Mouse (Mus musculus): Measurements from ENCODE around the gene Lrfn1. TPM values are rescaled to one million over a fixed set of nuclear protein-coding genes. Genes with fewer than 3 reads are reported as not detected.

Lrfn1 gene
- polyA plus RNA-seq, 1 experiment from 2014 or later: 25.5 TPM

DNA sequence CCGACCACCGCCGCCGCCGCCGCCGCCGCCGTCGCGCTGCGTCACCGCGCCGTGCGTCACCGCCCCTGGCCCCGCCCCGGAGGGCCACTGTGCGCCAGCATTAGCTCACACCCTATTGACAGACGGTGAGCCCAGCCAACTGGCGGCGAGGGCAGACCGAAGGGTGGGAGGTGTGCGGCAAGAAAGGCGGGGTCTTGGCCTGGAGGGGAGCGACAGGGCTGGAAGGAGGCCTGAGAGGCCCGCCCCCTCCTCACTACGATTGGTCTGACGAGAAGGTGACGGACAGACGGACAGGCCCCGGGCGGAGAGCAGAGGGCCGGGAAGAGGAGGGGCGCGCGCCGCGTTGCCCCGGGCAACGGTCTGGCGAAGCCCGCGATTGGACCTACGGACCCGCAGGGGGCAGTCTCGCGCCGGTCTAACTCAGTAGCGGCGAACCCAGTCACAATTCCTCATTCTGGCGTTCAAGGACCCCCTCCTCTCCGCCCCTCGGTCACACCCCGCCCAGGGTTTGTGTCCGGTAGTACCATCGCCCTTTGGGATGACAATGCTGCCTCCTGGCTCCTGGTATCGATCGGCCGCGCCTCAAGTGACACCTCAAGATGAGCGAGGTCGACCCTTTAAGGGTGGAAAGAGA is 15.4 kb upstream of the Lrfn1 start:
- Histone ChIP-seq H3K36me3 (no peaks in the 10 kb centered on the region), H3K4me1 (replicated peaks) (peaks cover 42% of the 10 kb centered on the region), H3K9me3 (no peaks in the 10 kb centered on the region), H3K4me2 (peak overlapping the region; percentile 78), H3K27me3 (no peaks in the 10 kb centered on the region), H3K9ac (peak overlapping the region; percentile 97), H3K27ac (replicated peaks) (peak overlapping the region; percentile 84), H3K4me3 (peak overlapping the region; percentile 93)
- ATAC-seq (ENCODE audit: low FRiP score, low read depth): peak; percentile 99
- under 1% methylated on average over 59 of the region's 64 CpGs for WGBS

GRCm38 (mm10) chr7:28436932-28437570 is 14.7 kb upstream of the Lrfn1 start, which contains the start of gene Gmfg:
Gmfg (plus strand) TSS chr7:28437447.
- ATAC-seq (ENCODE audit: low FRiP score, low read depth): peak; percentile 17
- peak within 1 kb of the TSS; percentile 70 for H3K4me2 ChIP-seq
- peak within 1 kb of the TSS; percentile 76 for H3K9ac ChIP-seq
- H3K4me1 ChIP-seq (replicated peaks): peaks cover 38% of the 10 kb centered on the region
- H3K27ac ChIP-seq (replicated peaks): peak within 1 kb of the TSS; percentile 84
- 3% methylated on average over 16 of the region's 16 CpGs for WGBS
- no peaks in the 10 kb centered on the region for H3K27me3 ChIP-seq
- H3K4me3 ChIP-seq: peak within 1 kb of the TSS; percentile 93
- no peaks in the 10 kb centered on the region for H3K36me3 ChIP-seq
- H3K9me3 ChIP-seq: no peaks in the 10 kb centered on the region

- ATAC-seq (ENCODE audit: low FRiP score, low read depth): no peak
- H3K4me3 ChIP-seq: no peak overlapping the region
- no peak overlapping the region for H3K4me2 ChIP-seq
- no peak overlapping the region for H3K9ac ChIP-seq
- peaks cover 31% of the 10 kb centered on the region for H3K4me1 ChIP-seq (replicated peaks)
- no peaks in the 10 kb centered on the region for H3K9me3 ChIP-seq
- H3K27me3 ChIP-seq: no peaks in the 10 kb centered on the region
- H3K27ac ChIP-seq (replicated peaks): no peak overlapping the region
- H3K36me3 ChIP-seq: no peaks in the 10 kb centered on the region
Measured at GRCm38 (mm10) chr7:28437964-28438363, 13.8 kb upstream of the Lrfn1 start.

DNA sequence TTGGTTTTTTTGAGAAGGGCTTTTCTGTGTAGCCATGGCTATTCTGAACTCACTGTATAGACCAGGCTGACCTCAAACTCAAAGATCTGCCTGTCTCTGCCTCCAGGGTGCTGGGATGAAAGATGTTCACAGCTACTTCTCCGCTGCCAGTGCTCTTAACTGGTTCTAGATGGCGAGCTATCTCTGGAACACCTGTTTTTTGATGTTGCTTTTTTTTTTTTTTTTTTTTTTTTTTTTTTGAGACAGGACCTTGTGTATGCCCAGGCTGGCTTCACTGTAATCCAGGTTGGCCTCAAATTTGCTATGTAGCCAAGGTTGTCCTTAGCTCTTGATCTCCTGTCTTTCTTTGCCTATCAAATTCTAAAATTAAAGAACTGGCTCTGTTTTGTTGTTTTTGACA is 13.0 kb upstream of the Lrfn1 start:
- WGBS: 84% methylated on average over 2 of the region's 2 CpGs
- no peak overlapping the region for H3K27ac ChIP-seq (replicated peaks)
- H3K4me2 ChIP-seq: no peak overlapping the region
- H3K36me3 ChIP-seq: no peaks in the 10 kb centered on the region
- H3K4me1 ChIP-seq (replicated peaks): peaks cover 23% of the 10 kb centered on the region
- H3K9me3 ChIP-seq: no peaks in the 10 kb centered on the region
- no peak for ATAC-seq (ENCODE audit: low FRiP score, low read depth)
- H3K4me3 ChIP-seq: no peak overlapping the region
- no peaks in the 10 kb centered on the region for H3K27me3 ChIP-seq
- H3K9ac ChIP-seq: no peak overlapping the region

DNA sequence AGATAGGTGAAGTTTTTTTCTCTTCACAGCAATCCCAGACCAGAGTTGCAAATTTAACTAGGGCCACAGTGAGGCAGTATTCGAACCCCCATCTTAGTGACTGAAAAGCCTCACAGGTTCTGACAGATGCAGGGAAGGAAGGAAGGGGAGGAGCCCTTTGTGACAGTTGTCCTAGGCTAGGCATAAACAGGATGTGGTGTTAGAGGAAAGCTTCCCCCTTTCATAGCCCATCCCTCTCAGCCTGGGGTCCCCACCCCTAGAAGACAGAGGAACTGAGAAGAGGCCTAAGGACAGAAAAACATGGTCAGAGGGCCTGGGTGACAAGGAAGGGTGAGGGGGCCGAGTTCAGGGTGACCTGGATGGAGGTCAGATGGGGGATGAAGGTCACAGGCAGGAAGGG is 11.0 kb upstream of the Lrfn1 start:
- no peak overlapping the region for H3K4me3 ChIP-seq
- no peak overlapping the region for H3K9ac ChIP-seq
- no peaks in the 10 kb centered on the region for H3K36me3 ChIP-seq
- H3K27me3 ChIP-seq: peaks cover 3% of the 10 kb centered on the region; the same call in 1 of the 2 replicates
- H3K4me1 ChIP-seq (replicated peaks): peaks cover 5% of the 10 kb centered on the region
- H3K4me2 ChIP-seq: no peak overlapping the region
- H3K27ac ChIP-seq (replicated peaks): no peak overlapping the region
- ATAC-seq (ENCODE audit: low FRiP score, low read depth): no peak
- WGBS: 60% methylated on average over 2 of the region's 2 CpGs
- H3K9me3 ChIP-seq: no peaks in the 10 kb centered on the region

DNA sequence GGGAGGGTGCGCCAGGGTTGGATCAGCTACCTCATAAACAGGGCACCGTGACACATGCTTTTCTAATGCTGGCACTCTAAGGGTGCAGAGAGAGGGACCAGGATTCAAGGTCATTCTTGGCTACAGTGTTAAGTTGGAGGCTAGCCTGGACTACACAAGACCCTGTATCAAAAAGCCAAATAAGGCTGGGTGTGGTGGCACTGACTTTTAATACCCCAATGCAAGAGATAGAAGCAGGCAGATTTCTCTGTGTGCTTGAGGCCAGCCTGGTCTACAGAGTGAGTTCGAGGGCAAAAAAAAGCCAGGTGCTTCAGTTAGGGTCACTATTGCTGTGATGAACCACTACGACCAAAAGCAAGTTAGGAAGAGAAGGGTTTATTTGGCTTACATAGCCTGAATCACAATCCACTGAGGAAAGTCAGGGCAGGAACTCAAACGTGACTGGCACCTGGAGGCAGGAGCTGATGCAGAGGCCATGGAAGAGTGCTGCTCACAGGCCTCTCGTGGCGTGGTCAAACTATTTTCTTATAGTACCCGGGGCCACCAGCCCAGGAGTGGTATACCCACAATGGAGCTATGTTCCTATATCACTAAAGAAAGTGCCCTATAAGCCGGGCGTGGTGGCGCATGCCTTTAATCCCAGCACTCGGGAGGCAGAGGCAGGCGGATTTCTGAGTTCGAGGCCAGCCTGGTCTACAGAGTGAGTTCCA is 9.8 kb upstream of the Lrfn1 start:
- H3K9ac ChIP-seq: no peak overlapping the region
- H3K4me3 ChIP-seq: no peak overlapping the region
- no peaks in the 10 kb centered on the region for H3K9me3 ChIP-seq
- no peak overlapping the region for H3K4me2 ChIP-seq
- peaks cover 5% of the 10 kb centered on the region; the same call in 1 of the 2 replicates for H3K27me3 ChIP-seq
- WGBS: 94% methylated on average over 13 of the region's 14 CpGs
- H3K27ac ChIP-seq (replicated peaks): no peak overlapping the region
- no peak for ATAC-seq (ENCODE audit: low FRiP score, low read depth)
- H3K4me1 ChIP-seq (replicated peaks): peaks cover 8% of the 10 kb centered on the region
- no peaks in the 10 kb centered on the region for H3K36me3 ChIP-seq

DNA sequence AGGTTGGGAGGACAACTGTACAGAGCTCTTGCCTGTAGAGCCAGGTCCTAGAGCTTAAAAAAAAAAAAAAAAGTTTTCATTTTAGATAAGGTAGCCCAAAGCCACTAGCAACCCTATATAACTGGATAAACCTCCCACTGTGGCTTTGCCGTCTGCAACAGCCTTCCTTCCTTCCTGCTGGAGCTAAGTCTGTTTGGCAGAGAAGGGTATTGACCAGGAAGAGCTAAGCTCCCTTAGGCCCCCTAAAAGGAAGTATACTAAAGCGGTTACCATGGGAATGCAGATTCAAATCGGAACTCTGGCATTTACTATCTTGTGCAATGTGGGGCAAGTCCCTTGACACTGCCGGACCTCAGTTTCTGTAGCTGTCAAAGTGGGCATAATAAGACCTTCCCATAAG is 9.1 kb upstream of the Lrfn1 start:
- Histone ChIP-seq H3K27me3 (peaks cover 5% of the 10 kb centered on the region; the same call in 1 of the 2 replicates), H3K4me3 (no peak overlapping the region), H3K4me2 (no peak overlapping the region), H3K36me3 (no peaks in the 10 kb centered on the region), H3K27ac (replicated peaks) (no peak overlapping the region), H3K9me3 (no peaks in the 10 kb centered on the region), H3K9ac (no peak overlapping the region), H3K4me1 (replicated peaks) (peaks cover 11% of the 10 kb centered on the region; the same call in 1 of the 2 replicates)
- no peak for ATAC-seq (ENCODE audit: low FRiP score, low read depth)
- 47% methylated on average over 4 of the region's 4 CpGs for WGBS

GRCm38 (mm10) chr7:28444344-28444974 is 7.3 kb upstream of the Lrfn1 start:
- Histone ChIP-seq H3K27me3 (peaks cover 5% of the 10 kb centered on the region; the same call in 1 of the 2 replicates), H3K4me2 (no peak overlapping the region), H3K9me3 (no peaks in the 10 kb centered on the region), H3K36me3 (no peaks in the 10 kb centered on the region), H3K27ac (replicated peaks) (no peak overlapping the region), H3K9ac (no peak overlapping the region), H3K4me3 (no peak overlapping the region), H3K4me1 (replicated peaks) (peaks cover 11% of the 10 kb centered on the region; the same call in 1 of the 2 replicates)
- no peak for ATAC-seq (ENCODE audit: low FRiP score, low read depth)
- 87% methylated on average over 13 of the region's 13 CpGs for WGBS

DNA sequence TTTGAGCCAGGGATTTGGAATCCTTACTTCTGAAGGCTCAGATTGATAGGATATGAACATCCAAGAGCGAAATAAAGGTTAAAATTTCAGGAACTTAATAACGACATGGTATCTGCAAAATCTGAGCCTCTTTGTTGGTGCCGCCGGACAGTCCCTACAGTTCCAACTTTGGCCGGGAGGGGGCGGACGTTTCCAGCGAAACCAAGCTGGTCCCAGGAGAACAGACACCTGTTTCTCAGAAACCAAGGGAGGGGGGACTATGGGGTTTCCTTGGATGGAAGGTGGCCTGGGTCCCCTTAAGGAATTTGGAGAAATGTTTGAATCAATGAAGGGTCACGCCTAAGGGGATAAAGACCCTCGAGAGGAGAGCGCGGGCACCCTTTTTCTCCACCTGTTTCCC is 5.3 kb upstream of the Lrfn1 start:
- Histone ChIP-seq H3K27ac (replicated peaks) (no peak overlapping the region), H3K4me2 (no peak overlapping the region), H3K27me3 (peaks cover 5% of the 10 kb centered on the region; the same call in 1 of the 2 replicates), H3K36me3 (no peaks in the 10 kb centered on the region), H3K9ac (no peak overlapping the region), H3K4me3 (no peak overlapping the region), H3K4me1 (replicated peaks) (peaks cover 11% of the 10 kb centered on the region; the same call in 1 of the 2 replicates), H3K9me3 (no peaks in the 10 kb centered on the region)
- ATAC-seq (ENCODE audit: low FRiP score, low read depth): no peak
- WGBS: 9% methylated on average over 12 of the region's 12 CpGs

- ATAC-seq (ENCODE audit: low FRiP score, low read depth): no peak
- no peaks in the 10 kb centered on the region for H3K36me3 ChIP-seq
- 16% methylated on average over 12 of the region's 12 CpGs for WGBS
- peaks cover 11% of the 10 kb centered on the region; the same call in 1 of the 2 replicates for H3K4me1 ChIP-seq (replicated peaks)
- H3K4me2 ChIP-seq: no peak overlapping the region
- H3K4me3 ChIP-seq: no peak overlapping the region
- H3K27me3 ChIP-seq: peaks cover 5% of the 10 kb centered on the region; the same call in 1 of the 2 replicates
- H3K9ac ChIP-seq: no peak overlapping the region
- H3K9me3 ChIP-seq: no peaks in the 10 kb centered on the region
- H3K27ac ChIP-seq (replicated peaks): no peak overlapping the region
Measured at GRCm38 (mm10) chr7:28447101-28447830, 4.5 kb upstream of the Lrfn1 start.
